Mouse (Mus musculus) lung, postnatal 0 days (tissue): ENCODE data around the gene Dst.
A peak's percentile ranks its signal among the peaks of the same experiment; 100 is the strongest.

ENCODE experiments used
- CTCF ChIP-seq: IDR thresholded peaks from 2 replicates; pipeline ENCODE4 v1.5.1; 2016; ENCODE audit warnings: antibody characterized with exemption, mild to moderate bottlenecking
- EP300 ChIP-seq: IDR thresholded peaks from 2 replicates; pipeline ENCODE4 v1.6.1; 2016; ENCODE audit warnings: antibody characterized with exemption, mild to moderate bottlenecking, control low read depth

DNA sequence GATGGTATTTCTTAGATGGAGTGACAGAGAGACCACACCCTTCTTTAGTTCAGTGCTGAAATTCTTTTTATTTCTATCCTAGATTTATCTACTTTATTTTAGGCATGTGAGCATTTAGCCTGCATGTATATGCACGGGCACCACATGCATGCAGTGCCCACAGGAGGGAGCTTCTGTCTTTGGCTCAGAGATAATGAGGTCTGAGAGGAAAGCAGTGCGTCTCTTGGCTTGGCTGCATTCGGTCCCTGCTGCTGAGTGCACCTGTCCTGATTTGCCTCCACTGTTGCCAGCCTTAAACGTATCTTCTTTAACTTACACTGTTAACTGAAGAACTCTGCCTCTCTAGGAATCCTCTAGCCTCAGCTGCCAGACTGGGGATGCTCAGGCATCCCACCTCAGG, 189.6 kb downstream of the Dst start:
- TF ChIP-seq CTCF (peak; percentile 18; the same call in 1 of the 2 replicates), EP300 (no peak)
